Mouse (Mus musculus): ENCODE measurements around the gene Thumpd3.

GRCm38 (mm10) chr6:113079492-113079891, 33.5 kb downstream of the Thumpd3 start:
- TF ChIP-seq CTCF (IDR thresholded peaks at IDR 0.05; ENCODE audit: low read depth, low read length) = no peak
- TF ChIP-seq GATA1 (IDR thresholded peaks at IDR 0.05; ENCODE audit: borderline replicate concordance, low read length) = no peak
- TF ChIP-seq TAL1 (conservative IDR thresholded peaks at IDR 0.05; ENCODE audit: low read depth, low read length) = no peak
- no peak for TF ChIP-seq POLR2AphosphoS5 (IDR thresholded peaks at IDR 0.05; ENCODE audit: insufficient replicate concordance, low read depth, low read length)
- no peak for TF ChIP-seq GATA2 (IDR thresholded peaks at IDR 0.05; ENCODE audit: borderline replicate concordance, low read depth, low read length)
